Mouse (Mus musculus) megakaryocyte, embryonic 14.5 days (primary cell): ENCODE results near the gene Eif2ak1.

Experiments
- FLI1 ChIP-seq: IDR thresholded peaks from 2 replicates; pipeline ENCODE4 v1.6.1; 2012; ENCODE audit warnings: low read length, inconsistent platforms, mixed read lengths
- GATA1 ChIP-seq: IDR thresholded peaks from 3 replicates; pipeline ENCODE4 v1.6.1; 2012; ENCODE audit warnings: mixed read lengths, low read length, inconsistent platforms, borderline replicate concordance

DNA sequence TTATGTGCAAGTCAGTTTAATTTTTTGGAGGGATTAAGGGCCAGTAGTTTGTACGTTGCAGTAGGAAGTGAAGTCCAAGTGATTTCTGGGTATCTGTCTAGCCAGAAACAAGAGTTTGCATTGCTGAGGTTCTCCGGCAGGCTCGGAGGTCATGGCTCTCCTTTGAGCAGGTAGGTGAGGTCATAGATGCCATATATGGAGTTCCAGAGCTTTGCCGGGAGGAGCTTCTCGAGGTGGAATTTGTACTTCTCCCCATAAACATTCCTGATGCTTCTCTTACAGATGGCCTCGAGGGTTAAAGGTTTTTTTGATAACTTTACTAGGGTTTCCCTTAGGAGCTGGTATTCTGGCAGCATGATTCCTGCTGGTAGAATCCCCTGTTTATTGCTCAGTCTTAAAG is 73.2 kb downstream of the Eif2ak1 start:
- TF ChIP-seq FLI1 (no peak), GATA1 (no peak)
